Mouse (Mus musculus): ENCODE results near the gene Lamp5. TPM values are rescaled to one million over a fixed set of nuclear protein-coding genes. Genes with fewer than 3 reads are reported as not detected.

Lamp5 gene
- not detected in 3 replicates for total RNA-seq (2017)

GRCm38 (mm10) chr2:136051688-136052289, at the start of gene Lamp5:
Gene Lamp5, plus strand, starts transcription at chr2:136052239.
- no peak for ATAC-seq (replicated peaks; ENCODE audit: insufficient number of reproducible peaks, low FRiP score, low TSS enrichment, poor library complexity, severe bottlenecking)

- ATAC-seq (replicated peaks; ENCODE audit: insufficient number of reproducible peaks, low FRiP score, low TSS enrichment, poor library complexity, severe bottlenecking), result no peak
Observed at GRCm38 (mm10) chr2:136003836-136004235, 48.2 kb upstream of the Lamp5 start.

- ATAC-seq (replicated peaks; ENCODE audit: insufficient number of reproducible peaks, low FRiP score, low TSS enrichment, poor library complexity, severe bottlenecking), result no peak
Observed at GRCm38 (mm10) chr2:136006280-136006679, 45.8 kb upstream of the Lamp5 start.

GRCm38 (mm10) chr2:136012759-136013158, 39.3 kb upstream of the Lamp5 start:
- no peak for ATAC-seq (replicated peaks; ENCODE audit: insufficient number of reproducible peaks, low FRiP score, low TSS enrichment, poor library complexity, severe bottlenecking)

- ATAC-seq (replicated peaks; ENCODE audit: insufficient number of reproducible peaks, low FRiP score, low TSS enrichment, poor library complexity, severe bottlenecking), result no peak
Observed at GRCm38 (mm10) chr2:136048464-136048863, 3.6 kb upstream of the Lamp5 start.

- ATAC-seq (replicated peaks; ENCODE audit: insufficient number of reproducible peaks, low FRiP score, low TSS enrichment, poor library complexity, severe bottlenecking), result no peak
Observed at GRCm38 (mm10) chr2:136050793-136051615, 1.0 kb upstream of the Lamp5 start.

GRCm38 (mm10) chr2:136057861-136058331, 5.9 kb downstream of the Lamp5 start:
- no peak for ATAC-seq (replicated peaks; ENCODE audit: insufficient number of reproducible peaks, low FRiP score, low TSS enrichment, poor library complexity, severe bottlenecking)

GRCm38 (mm10) chr2:136058398-136058797, 6.4 kb downstream of the Lamp5 start:
- no peak for ATAC-seq (replicated peaks; ENCODE audit: insufficient number of reproducible peaks, low FRiP score, low TSS enrichment, poor library complexity, severe bottlenecking)

GRCm38 (mm10) chr2:136059029-136059669, 7.1 kb downstream of the Lamp5 start:
- ATAC-seq (replicated peaks; ENCODE audit: insufficient number of reproducible peaks, low FRiP score, low TSS enrichment, poor library complexity, severe bottlenecking), result no peak

GRCm38 (mm10) chr2:136064356-136064755, 12.3 kb downstream of the Lamp5 start:
- no peak for ATAC-seq (replicated peaks; ENCODE audit: insufficient number of reproducible peaks, low FRiP score, low TSS enrichment, poor library complexity, severe bottlenecking)

- no peak for ATAC-seq (replicated peaks; ENCODE audit: insufficient number of reproducible peaks, low FRiP score, low TSS enrichment, poor library complexity, severe bottlenecking)
Observed at GRCm38 (mm10) chr2:136095978-136096377, 43.9 kb downstream of the Lamp5 start.

- ATAC-seq (replicated peaks; ENCODE audit: insufficient number of reproducible peaks, low FRiP score, low TSS enrichment, poor library complexity, severe bottlenecking), result no peak
Observed at GRCm38 (mm10) chr2:136097143-136097542, 45.1 kb downstream of the Lamp5 start.

GRCm38 (mm10) chr2:136107597-136107996, 55.6 kb downstream of the Lamp5 start:
- ATAC-seq (replicated peaks; ENCODE audit: insufficient number of reproducible peaks, low FRiP score, low TSS enrichment, poor library complexity, severe bottlenecking), result no peak

GRCm38 (mm10) chr2:136108124-136109037, 56.3 kb downstream of the Lamp5 start:
- ATAC-seq (replicated peaks; ENCODE audit: insufficient number of reproducible peaks, low FRiP score, low TSS enrichment, poor library complexity, severe bottlenecking), result no peak

GRCm38 (mm10) chr2:136109038-136109363, 57.0 kb downstream of the Lamp5 start:
- no peak for ATAC-seq (replicated peaks; ENCODE audit: insufficient number of reproducible peaks, low FRiP score, low TSS enrichment, poor library complexity, severe bottlenecking)

GRCm38 (mm10) chr2:136113374-136113773, 61.3 kb downstream of the Lamp5 start:
- no peak for ATAC-seq (replicated peaks; ENCODE audit: insufficient number of reproducible peaks, low FRiP score, low TSS enrichment, poor library complexity, severe bottlenecking)

GRCm38 (mm10) chr2:136118006-136118405, 66.0 kb downstream of the Lamp5 start:
- no peak for ATAC-seq (replicated peaks; ENCODE audit: insufficient number of reproducible peaks, low FRiP score, low TSS enrichment, poor library complexity, severe bottlenecking)

Measured in monocyte, adult 5-6 weeks (primary cell).